Mouse (Mus musculus) gastrocnemius, postnatal 25 days (tissue): ENCODE measurements around the gene Rab11fip5. TPM values are rescaled to one million over a fixed set of nuclear protein-coding genes. Genes with fewer than 3 reads are reported as not detected.

Experiments used
- DNase-seq: peaks from one replicate; pipeline ENCODE4 v3.0.0; 2022
- total RNA-seq, 2 experiments: library from RNA; stranded (reverse); gene quantifications; 1 replicate in 1 of 2; 2 replicates in 1 of 2; pipeline ENCODE4 v1.2.3; 2021

Rab11fip5 gene
- total RNA-seq, 2 experiments from 2014 or later, result 22.7 to 26.5 TPM

GRCm38 (mm10) chr6:85373066-85373860 is 1.2 kb downstream of the Rab11fip5 start:
- DNase-seq, result no peak

GRCm38 (mm10) chr6:85372496-85372895 is 1.9 kb downstream of the Rab11fip5 start:
- peak; percentile 58 for DNase-seq

GRCm38 (mm10) chr6:85371859-85372405 is 2.5 kb downstream of the Rab11fip5 start:
- DNase-seq, result no peak

DNA sequence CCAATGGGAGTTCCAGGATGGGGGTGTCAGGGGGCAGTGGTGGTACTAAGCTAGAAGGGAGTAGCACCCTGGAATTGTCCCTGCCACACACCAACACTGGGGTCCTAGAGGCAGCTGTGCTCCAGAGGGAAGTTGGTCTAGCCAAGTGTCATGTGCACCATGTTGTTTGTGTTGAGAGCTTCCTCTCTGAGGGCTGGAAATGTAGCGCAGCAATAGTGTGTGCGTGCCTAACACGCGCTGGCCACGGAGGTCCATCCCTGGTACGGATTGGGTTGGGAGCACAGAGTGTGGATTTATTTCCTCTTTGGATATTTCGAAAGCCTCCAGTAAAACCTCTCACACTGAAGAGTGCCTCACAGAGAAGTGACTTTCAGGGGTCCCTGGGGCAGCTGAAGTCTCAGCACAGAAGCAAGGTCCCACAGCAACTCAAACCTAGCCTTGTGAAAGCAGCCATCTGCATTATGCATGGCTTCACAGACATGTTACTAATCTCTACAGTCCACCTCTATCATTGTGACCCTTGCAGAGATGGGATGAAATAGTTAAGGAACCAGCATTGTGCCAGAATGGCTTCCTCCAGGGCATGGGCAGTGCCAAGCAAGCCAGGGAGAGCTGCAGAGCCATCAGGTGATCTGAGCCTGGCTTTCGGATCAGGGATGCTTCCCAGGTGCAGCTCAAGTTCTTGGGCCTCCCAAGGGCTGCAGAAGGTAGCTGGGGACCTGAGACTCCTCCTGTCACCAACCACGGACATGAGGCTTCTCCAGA is 3.6 kb downstream of the Rab11fip5 start:
- no peak for DNase-seq

DNA sequence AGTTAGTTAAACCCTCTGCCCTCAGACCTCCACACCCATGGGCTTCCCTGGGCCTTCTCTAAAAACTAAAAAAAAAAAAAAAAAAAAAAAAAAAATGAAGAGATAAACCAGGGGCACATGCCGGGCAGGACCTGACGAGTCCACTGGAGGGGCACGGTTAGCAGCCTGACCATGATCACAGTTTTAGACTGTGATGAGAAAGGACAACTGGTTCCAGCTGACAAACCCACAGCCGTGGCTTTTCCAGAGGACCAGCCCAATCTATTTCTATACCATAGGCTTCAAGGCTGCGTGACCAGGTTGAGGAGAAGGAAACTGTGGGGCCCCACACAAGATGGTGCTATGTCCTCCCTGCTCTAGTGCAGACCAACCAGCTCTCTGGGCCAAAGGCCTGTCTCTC is 4.4 kb downstream of the Rab11fip5 start:
- no peak for DNase-seq

- peak; percentile 79 for DNase-seq
These were observed 5.1 kb downstream of the Rab11fip5 start for GRCm38 (mm10) chr6:85369181-85369860.

GRCm38 (mm10) chr6:85368722-85369121 is 5.7 kb downstream of the Rab11fip5 start:
- DNase-seq, result no peak

GRCm38 (mm10) chr6:85368166-85368565 is 6.3 kb downstream of the Rab11fip5 start:
- no peak for DNase-seq

DNA sequence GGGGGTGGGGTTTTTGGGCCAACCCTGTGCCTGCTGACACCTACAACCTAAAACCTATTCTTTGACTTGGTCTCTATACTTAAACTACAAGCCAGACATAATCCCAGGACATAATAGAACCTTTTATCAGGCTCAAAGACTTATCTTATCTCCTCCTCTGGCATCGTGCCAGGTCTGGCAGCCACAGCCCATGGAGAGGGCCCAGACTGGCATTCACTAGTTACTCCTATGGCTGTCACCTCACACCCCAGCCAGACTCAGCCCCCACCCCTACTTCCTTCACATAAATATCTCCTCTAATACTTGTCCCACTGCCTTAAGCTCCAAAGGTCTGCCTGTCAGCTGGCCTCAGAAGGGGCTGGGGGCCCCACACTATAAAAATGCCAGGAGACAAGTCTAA is 8.0 kb downstream of the Rab11fip5 start:
- DNase-seq, result no peak

DNA sequence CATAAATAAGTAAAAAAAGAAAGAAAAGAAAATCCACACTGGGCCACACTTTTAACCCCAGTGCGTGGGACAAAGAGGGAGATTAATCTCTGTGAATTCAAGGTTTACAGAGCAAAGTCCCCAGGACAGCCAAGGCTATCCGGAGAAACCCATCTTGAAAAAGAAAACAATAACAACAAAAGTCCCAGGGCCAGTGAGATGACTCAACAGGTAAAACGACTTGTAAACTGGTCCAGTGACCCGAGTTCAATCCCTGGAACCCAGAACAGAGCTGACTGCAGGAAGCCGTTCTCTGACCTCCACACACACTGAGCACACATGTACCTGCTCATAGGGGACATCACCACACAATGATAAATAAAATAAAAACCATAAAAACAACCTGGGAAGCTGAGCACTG is 10.0 kb downstream of the Rab11fip5 start:
- no peak for DNase-seq

DNA sequence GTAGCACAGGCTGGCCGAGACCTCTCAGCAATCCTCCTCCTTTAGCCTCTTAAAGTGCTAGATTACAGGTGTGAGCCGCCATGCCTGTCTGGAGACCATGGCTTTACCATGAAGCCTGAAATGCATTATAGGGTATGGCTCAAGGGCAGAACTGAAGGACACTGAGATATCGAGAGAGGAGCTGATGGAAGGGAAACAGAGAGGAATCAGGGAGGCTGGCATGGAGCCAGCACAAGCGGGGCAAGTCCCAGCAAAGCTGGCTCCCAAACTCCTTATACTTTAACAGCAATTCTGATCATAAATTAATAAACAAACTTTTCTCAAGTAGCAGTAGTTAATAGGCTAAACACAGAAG is 10.6 kb downstream of the Rab11fip5 start:
- DNase-seq, result no peak

- DNase-seq, result no peak
These were observed 11.1 kb downstream of the Rab11fip5 start for GRCm38 (mm10) chr6:85363231-85363905.

DNA sequence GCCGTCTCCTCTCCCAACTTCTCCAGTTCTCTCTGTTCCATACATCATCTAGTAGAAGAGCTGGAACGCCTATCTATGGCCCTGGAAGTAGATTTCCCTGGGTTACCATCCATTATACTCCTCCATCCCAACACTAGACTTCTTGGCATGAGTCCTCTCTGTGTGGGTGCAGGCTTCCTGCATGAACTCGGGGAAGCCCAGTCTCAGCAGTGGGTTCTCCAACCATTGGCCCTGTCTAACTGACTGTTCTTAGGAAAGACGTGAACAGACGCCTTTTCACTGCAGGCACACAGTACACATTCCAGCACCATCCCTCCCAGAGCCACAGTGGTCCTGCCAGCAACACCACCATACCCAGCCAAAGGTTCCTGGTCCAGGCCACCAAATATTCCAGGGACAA is 11.8 kb downstream of the Rab11fip5 start:
- DNase-seq, result no peak

- no peak for DNase-seq
These were observed 14.1 kb downstream of the Rab11fip5 start for GRCm38 (mm10) chr6:85360311-85360710.

- no peak for DNase-seq
These were observed 15.6 kb downstream of the Rab11fip5 start for GRCm38 (mm10) chr6:85358877-85359276.

- no peak for DNase-seq
These were observed 17.6 kb downstream of the Rab11fip5 start for GRCm38 (mm10) chr6:85356682-85357465.

DNA sequence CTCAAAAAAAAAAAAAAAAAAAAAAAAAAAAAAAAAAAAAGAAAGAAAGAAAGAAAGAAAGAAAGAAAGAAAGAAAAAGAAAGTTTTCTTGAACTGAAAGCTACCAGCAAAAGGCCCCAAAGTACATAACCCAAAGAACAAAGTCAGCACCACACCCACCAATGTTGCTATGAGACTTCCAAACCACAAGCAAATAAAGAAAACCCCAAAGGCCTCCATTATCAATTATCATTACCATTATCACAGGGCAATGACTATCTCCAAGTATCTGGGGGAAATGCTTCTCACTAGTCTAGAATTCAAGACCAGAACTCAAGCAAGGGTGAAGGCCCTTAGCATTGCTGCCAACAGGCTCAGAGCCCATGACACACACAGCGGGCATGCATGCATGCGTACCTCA is 18.7 kb downstream of the Rab11fip5 start:
- no peak for DNase-seq

- DNase-seq, result no peak
These were observed 19.7 kb downstream of the Rab11fip5 start for GRCm38 (mm10) chr6:85354709-85355108.

DNA sequence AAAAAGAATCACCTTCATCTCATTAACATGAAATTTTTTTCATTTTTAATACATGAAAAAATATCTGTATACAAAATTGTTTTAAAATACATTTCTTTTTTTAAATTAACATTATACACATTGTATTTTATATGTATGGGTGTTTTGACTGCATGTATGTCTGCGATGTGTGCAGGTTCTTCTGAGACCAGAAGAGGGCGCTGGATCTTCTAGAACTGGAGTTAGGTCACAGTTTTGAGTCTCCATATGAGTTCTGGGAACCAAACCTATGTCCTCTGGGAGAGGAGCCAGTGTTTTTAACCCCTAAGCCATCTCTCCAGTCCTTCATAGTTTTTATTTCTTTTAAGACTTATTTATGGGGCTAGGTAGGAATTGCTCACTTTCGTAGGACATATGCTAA is 20.7 kb downstream of the Rab11fip5 start:
- no peak for DNase-seq

DNA sequence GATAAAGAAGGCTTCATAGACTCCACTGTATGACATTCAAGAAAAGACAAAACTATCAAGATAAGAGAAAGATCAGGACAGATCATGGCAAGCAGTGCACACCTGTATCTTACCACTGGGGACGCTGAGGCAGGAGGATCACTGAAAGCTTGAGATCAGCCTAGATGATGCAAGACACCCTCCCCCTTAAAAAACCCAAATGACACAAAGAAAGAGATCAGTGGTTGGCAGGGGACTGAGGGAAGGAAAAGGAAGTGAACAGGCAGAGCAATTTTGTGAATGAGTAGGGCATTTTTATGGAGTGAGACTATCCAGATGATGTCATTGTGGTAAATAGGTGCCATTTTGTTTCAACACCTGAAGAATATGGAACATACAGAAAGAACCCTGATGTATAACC is 24.3 kb downstream of the Rab11fip5 start:
- DNase-seq, result no peak

DNA sequence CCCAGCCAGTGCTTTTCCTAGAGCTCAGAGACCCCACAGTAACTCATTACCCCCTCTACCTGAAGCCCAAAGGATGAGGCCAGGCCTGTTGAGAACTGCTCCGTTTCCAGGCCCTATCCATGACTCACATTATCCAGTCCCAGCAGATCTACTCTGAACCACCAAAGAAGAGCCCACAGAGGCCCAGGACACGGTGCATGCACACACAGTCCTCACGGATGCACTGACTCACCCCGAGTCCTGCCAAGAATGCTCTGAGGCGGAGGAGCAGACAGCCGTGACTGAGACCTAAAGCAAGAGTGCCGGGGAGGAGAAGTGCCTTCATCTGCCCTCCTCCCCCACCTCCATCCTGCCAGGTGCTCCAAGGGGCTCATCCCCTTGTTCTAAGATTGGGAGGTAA is 25.2 kb downstream of the Rab11fip5 start:
- DNase-seq, result peak; percentile 44
